Mouse (Mus musculus) splenic B cell, adult 2 months (primary cell): Measurements from ENCODE around the gene Amn1.
A peak's percentile ranks its signal among the peaks of the same experiment; 100 is the strongest.
"Not testable (repeated sequence)": the region's sequence is repeated elsewhere in the genome, so short reads cannot be mapped to it uniquely, and the experiment has no call there.

ENCODE experiments used
- DNase-seq: peaks from one replicate; pipeline ENCODE4 v3.0.0-alpha.2; 2011; ENCODE audit warnings: low read depth, low spot score
- H3K27me3 ChIP-seq: 2 replicates; pipeline ENCODE4 v1.6.1; 2012; ENCODE audit warnings: mild to moderate bottlenecking, low read length, moderate library complexity, mixed read lengths; ENCODE audit not compliant: control insufficient read depth, poor library complexity, insufficient read depth, severe bottlenecking
- H3K36me3 ChIP-seq: 2 replicates; pipeline ENCODE4 v1.6.1; 2012; ENCODE audit warnings: mild to moderate bottlenecking, low read length, moderate library complexity, mixed read lengths; ENCODE audit not compliant: control insufficient read depth, poor library complexity, insufficient read depth, severe bottlenecking

Gene Amn1

DNA sequence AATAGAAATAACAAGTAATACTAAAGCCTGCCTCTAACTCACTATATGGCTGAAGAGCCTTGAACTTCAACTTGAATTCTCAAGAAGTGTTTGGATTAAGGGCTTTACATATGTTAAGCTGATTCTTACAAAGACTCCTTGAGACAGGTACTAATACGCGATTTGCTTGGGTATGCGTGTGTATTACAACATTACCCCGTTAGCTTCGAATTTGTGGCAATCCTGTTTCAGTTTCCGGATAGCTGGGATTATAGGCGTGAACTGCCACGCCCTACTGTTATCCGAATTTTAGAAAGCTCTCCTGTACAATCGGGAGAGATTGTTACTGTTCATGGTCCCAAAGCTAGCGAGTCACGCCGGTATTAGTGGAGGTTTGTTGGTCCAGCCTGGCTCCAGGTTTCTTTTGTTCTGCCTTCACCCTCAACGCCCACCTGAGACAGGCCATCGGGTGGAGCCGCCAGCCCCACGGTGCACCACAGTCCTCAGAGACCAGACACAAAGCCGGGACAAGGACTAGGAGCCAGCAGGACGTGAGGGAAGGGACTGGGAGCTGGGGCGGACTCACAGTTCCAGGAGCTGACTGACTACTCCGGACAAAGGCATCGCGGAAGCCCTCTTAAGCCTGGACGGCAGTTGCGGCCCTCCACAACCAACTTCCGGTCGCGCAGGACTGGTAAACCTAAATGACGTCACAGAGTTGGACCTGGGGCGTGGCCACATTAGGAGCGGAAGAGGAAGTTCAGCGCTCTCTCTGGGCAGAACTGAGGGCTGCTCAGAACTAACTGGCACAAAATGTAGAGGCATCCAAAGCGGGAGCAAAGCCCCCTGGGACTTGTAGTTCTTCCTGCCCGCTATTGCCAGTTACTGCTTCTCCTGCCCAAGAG lies at the start of gene Amn1:
Gene Amn1, minus strand, starts transcription at position 672 of the 884 bp plus-strand sequence.
- DNase-seq, result peak; percentile 98
- H3K36me3 ChIP-seq, result no peaks in the 10 kb centered on the region
- H3K27me3 ChIP-seq, result no peaks in the 10 kb centered on the region

DNA sequence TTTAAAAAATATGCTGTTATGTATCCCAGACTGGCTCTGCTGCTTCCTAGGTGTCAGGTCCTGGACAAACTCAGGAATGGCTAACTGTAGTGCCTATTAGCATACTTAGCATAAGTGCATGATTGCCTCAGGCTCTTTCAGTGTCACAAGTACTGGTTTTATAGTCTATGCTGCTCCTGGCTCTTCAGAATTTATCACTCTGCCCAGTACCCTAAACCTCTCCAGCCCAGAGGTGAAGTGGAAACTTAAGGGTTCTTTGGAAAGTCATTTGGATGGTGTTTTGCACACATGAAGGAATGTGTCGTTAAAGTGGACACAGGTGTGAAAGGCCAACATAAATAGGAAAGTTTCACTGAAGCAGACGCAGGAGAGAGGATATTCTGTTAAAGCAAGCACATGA lies 48.3 kb upstream of the Amn1 start:
- DNase-seq, result no peak

DNA sequence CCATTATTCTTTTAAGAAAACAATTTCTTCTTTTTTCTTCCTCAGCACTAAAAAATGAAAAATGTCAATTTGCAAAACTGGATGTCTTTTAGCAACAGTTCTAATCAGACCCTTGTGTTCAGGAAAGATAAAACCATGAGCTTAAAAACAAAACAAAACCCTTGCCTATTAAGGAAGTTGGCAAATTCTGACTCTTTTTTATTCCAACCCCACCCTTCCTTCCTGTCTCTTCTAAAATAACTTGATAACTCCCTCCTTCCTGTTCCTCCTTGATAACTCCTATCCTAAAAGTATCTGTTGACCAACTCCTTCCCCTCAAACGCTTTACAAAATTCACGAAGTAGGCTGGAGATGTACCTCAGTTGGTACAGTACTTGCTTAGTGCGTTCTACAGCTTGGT lies 45.4 kb upstream of the Amn1 start:
- no peaks in the 10 kb centered on the region for H3K36me3 ChIP-seq
- no peaks in the 10 kb centered on the region for H3K27me3 ChIP-seq
- no peak for DNase-seq

More for the DNA sequence above, 48.3 kb upstream of the Amn1 start:
- no peaks in the 10 kb centered on the region for H3K27me3 ChIP-seq
- H3K36me3 ChIP-seq, result no peaks in the 10 kb centered on the region

DNA sequence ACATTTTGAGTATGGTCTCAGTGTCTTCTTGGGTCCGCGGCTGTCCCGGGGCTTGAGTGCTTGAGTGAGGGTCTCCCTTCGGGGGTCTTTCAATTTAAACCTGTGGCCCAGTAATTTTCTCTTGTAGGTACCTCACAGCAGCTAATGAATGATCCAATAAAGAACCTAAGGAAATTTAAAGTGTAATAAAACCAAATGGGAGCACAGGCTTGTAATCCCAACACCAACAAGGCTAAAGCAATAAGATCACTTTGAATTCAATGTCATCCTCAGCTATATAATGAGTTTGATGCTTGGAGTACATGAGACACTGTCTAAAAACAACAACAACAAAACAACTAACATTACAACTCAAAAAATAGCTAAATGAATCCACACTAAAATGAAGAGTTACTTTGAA lies 36.2 kb upstream of the Amn1 start:
- Histone ChIP-seq H3K27me3 (no peaks in the 10 kb centered on the region), H3K36me3 (no peaks in the 10 kb centered on the region)
- DNase-seq, result no peak

DNA sequence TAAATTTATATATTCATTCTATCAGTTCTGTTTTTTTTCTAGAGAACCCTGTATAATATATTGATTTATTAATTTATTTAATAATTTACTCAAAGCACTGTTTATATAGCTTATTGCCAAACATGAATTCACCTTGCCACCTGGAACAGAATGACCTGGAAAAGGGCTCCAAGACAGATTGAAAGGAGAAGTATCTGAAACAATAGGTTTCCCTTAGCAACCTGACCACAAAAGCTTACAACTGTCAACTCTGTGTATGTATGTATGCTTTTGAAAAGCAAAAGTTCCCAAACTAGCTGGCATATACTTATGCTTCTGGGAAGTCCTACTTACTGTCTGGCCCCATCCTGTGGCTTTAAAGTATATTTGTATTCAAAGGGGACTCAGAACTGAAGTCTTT lies 32.8 kb upstream of the Amn1 start:
- no peak for DNase-seq
- no peaks in the 10 kb centered on the region for H3K36me3 ChIP-seq
- no peaks in the 10 kb centered on the region for H3K27me3 ChIP-seq

DNA sequence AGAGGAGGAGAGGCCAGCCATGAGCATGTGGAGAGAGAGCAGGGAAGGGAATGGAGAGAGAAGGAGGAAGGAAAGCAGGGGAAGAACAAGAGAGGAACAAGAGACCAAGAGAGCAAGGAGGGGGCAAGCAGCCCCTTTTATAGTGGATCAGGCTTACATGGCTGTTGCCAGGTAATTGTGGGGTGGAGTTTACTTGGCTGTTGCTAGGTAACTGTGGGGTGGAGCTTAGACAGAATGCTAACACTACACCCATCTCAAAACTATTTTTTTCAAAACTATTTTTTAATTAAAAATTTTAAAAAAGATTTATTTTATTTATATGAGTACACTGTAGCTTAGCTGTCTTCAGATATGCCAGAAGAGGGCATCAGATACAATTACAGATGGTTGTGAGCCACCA lies 10.1 kb upstream of the Amn1 start:
- Histone ChIP-seq H3K27me3 (no peaks in the 10 kb centered on the region), H3K36me3 (no peaks in the 10 kb centered on the region)
- DNase-seq, result no peak

DNA sequence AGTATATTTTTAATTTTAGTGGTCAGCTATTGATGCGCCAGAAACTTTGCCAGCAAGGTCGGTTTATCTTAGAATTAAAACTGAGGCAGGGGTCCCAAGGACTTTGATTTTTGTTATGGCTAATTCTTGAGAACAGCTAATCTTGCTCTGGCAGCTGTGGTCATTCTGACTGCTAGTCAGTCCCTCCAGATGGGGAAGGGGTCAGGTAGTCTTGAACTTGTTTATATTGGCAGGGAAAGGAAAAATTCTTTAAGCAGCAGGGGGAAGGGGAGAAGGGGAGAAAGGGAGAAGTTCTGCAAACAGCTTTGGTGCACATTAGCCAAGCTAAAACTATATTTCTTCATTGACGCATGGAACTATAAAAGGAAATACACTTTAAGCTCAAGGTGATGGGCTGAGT lies 8.6 kb upstream of the Amn1 start:
- no peak for DNase-seq
- H3K36me3 ChIP-seq, result no peaks in the 10 kb centered on the region
- H3K27me3 ChIP-seq, result no peaks in the 10 kb centered on the region

DNA sequence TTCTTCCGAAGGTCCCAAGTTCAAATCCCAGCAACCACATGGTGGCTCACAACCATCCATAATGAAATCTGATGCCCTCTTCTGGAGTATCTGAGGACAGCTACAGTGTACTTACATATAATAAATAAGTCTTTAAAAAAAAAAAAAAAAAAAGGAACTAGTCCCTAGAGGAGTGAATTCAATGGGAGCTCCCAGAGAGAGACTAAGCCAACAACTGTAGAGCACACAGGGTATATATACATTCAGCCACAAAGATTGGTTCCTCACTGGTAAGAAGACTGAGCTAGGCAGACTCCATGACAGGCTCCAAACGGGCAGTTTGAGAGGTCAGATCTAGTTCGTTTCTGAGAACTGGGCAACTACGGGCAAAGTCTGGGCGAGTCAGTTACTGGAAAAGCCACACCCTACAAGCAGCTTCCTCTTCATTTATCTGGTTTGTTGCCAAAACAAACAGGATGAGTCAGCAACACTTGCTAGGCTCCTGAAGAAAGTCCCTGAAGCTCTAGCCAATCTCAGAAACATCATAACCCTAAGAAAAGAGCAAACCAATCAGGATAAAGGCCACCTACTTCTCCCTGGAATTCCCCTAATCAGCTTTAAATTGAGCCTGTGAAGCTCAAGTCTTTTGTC lies 4.9 kb upstream of the Amn1 start:
- DNase-seq, result peak; percentile 70
- Histone ChIP-seq H3K36me3 (no peaks in the 10 kb centered on the region), H3K27me3 (no peaks in the 10 kb centered on the region)

DNA sequence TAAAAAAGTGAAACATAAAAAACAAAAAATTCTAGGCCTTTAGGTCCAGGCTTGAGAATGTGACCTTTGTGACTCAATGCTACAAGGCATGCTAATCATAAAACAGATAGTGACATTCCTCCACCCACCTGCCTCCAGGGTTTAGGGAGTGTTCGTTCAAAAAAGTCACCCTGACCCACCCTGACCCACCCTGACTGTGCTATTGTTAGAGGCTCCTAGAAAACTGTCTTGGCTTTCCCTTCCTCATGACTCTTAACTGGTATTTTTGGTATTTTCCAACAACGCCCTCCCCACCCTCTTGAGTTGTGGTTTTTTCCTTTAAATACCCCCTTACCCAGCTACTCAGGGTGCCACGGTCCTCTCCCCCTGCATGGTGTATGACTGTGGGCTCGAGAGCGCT lies 3.4 kb upstream of the Amn1 start:
- not testable (repeated sequence) for H3K36me3 ChIP-seq, H3K27me3 ChIP-seq, DNase-seq

DNA sequence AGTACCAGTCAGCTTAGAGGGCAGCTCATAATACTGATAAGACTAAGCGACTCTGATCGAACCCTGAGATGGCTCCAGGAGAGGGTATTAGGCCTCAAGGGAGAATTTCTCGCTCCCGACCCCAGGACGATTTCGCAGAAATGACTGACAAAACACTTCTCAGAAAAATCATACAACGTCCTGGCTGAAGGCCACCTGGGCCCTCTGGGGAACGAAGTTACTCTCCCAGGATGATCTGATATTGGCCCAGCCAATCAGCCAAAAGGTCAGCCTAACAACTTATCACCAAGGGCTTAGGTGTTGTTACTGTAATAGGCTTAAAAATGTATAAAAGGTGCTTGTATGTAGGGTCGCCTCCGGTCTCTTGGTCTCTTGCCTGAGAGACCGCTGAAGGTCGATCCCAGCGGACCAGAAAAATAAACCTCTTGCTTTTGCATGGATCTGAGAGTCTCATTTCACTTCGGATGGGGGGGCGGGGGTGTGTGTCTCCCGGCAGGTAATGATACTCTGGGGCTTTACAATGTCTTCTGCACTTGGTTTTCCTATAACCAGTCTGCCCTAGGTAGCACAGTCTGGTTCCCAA lies 919 bp upstream of the Amn1 start:
- Histone ChIP-seq H3K27me3 (no peaks in the 10 kb centered on the region), H3K36me3 (no peaks in the 10 kb centered on the region)
- no peak for DNase-seq

DNA sequence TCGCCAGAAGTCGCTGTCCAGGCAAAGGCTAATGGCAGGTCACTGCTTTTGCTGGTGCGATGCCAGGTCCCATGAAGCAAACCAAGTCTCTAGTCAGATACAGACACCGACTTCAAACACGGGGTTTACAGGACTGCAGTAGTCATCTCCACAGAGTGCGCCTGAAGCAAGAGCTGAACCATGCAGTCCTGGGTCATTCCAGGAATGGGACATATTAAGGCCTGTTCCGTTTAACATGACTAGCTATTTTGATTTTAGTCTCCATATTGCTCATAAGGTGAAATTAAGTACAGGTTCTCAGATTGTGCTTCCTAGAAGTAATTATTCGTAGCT lies 379 bp upstream of the Amn1 start:
- H3K36me3 ChIP-seq, result no peaks in the 10 kb centered on the region
- H3K27me3 ChIP-seq, result no peaks in the 10 kb centered on the region
- DNase-seq, result no peak

DNA sequence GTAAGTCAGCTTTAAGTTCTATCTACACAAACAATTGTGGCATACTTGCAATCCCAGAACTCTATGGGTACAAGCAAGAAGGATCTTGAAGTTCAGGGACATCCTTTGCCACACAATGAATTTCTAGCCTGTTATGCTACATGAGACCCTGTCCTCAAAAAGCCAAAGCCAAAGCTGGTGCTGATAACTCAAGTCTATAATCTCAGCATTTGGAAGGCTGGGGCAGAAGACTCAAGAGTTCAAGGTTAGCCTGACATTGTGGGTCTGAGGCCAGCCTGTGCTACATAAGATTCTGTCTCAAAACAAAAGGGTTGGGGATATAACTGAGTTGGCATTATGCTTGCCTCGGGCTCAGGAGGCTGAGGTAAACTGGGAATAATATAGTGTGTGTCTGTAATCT lies 1.1 kb downstream of the Amn1 start:
- Histone ChIP-seq H3K27me3 (no peaks in the 10 kb centered on the region), H3K36me3 (0 out of 2 replicates have a peak, but pooled peaks cover 1% of the 10 kb centered on the region)
- no peak for DNase-seq

DNA sequence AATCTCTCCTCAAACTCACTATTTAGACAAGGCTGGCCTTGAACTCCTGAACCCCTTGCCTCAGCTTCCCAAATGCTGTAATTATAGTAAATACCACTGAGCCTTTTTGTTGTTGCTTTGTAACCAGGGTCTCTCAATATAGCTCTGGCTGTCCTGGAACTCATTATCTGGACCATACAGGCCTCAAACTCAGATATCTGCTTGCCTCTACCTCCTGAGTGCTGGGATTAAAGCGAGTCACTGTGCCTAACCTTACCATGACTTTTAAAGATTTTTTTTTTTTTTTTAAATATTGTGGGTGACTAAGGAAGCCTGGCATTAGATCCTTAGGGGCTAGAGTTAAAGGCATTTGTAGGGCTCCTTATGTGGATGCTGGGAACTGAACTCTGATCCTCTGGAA lies 4.5 kb downstream of the Amn1 start:
- Histone ChIP-seq H3K36me3 (peaks cover 8% of the 10 kb centered on the region; the same call in 1 of the 2 replicates), H3K27me3 (no peaks in the 10 kb centered on the region)
- DNase-seq, result no peak

DNA sequence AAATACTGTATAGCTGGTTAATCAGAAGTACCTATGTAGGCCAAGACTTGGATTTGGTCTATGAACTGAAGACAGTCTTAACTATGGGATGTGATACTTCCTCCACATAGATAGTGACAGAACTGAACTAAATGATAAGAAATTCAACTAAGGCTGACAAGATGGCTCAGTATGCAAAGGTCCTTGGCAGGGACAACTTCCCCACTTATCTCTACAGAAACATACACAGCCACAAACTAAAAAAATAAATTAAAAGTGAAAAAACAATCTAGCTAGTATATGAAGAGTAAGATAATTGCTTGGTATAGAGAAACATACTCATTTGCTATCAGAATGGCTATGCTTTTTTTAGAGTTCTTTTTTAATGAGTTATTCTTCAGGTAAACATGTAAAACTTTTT lies 9.4 kb downstream of the Amn1 start:
- DNase-seq, result no peak
- Histone ChIP-seq H3K36me3 (peaks cover 9% of the 10 kb centered on the region; the same call in 1 of the 2 replicates), H3K27me3 (no peaks in the 10 kb centered on the region)

DNA sequence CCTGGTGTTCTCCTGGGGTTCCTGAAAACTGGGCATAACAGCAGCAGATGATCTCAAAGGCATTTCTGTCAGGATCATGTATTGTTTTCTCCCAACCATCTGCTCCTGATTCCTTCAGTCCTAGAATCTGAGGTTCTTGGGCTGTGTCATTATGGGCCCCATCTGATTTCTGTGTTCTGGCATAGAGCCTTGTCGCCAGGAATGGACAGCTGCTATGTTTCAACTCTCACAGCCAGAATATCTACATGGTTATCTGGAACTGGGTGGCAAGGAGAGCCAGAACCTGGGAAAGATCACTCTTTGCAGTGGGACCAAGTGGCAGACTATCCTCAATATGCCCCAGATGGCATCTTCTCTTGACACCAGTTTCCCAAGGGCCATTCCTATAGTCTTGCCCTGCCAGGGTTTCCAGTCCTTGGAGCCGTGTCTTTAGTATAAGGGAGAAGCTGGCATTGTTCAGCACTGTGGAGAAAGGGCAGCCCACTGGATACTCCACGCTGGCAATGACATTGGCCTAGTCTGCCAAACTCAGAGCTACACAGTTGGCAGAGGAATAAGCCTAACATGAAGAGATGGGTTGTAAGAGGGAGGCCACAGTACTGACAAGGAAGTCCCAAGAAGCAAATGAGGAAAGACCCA lies 13.5 kb downstream of the Amn1 start:
- no peak for DNase-seq
- H3K36me3 ChIP-seq, result peaks cover 3% of the 10 kb centered on the region; the same call in 1 of the 2 replicates
- H3K27me3 ChIP-seq, result no peaks in the 10 kb centered on the region
